In genomic region chr9:69994547-69994946, GRCm38 (mm10) we compare ENCODE assay signal across 25 mouse cellular contexts. TPM values are rescaled to one million over a fixed set of nuclear protein-coding genes. Genes with fewer than 3 reads are reported as not detected.
DNase-seq lines count a peak whose midpoint lies in the region; ATAC-seq and TF ChIP-seq lines count a peak whose summit lies in the region.
"Had no signal": no experiment of that assay in that cellular context is flagged by ENCODE, and none has a peak within 500 bp of the region (broad histone marks: within the 10 kb centered on the region; RNA-seq: fewer than 3 reads in every experiment).

No protein-coding gene starts in this region.

- TF ChIP-seq CTCF in liver, adult 2 months (IDR thresholded peaks at IDR 0.05; ENCODE audit: low read depth, low read length): no peak

- peaks cover 21% of the 10 kb centered on the region; the same call in 1 of the 2 replicates for H3K79me2 ChIP-seq in liver, adult 2 months (ENCODE audit: control insufficient read depth, insufficient read depth, low read length)
- H3K79me2 ChIP-seq in myocyte (ENCODE audit: control insufficient read depth, insufficient read depth): peaks cover 66% of the 10 kb centered on the region

- peaks cover 16% of the 10 kb centered on the region for H3K4me1 ChIP-seq in heart, embryonic 11.5 days (ENCODE audit: control insufficient read depth, insufficient read depth, low read length)
- peaks cover 38% of the 10 kb centered on the region for H3K4me1 ChIP-seq in liver, adult 2 months (ENCODE audit: control insufficient read depth, insufficient read depth, low read length)
- peaks cover 47% of the 10 kb centered on the region for H3K4me1 ChIP-seq in liver, embryonic 12.5 days

- ATAC-seq in frontal cortex, adult (ENCODE audit: low TSS enrichment): peak; percentile 23; the same call in 1 of the 2 replicates
- ATAC-seq in heart, embryonic 11.5 days (replicated peaks; ENCODE audit: insufficient number of reproducible peaks, low FRiP score, low TSS enrichment): no peak
- ATAC-seq in liver, embryonic 12.5 days: no peak
- ATAC-seq: forebrain, embryonic 13.5 days; forebrain, embryonic 15.5 days had no signal

- no peak for DNase-seq in frontal cortex, postnatal 25 days (ENCODE audit: low spot score in 2 of 2)
- DNase-seq in heart, adult 11 months: peak; percentile 81
- DNase-seq in liver, adult 2 months (ENCODE audit: extremely low read depth, low read depth, low spot score): no peak
- no peak for DNase-seq in natural killer cell, adult 2 months (ENCODE audit: low spot score in 2 of 2)
- DNase-seq: adrenal gland, adult 2 months; adrenal gland, postnatal 10 days; adrenal gland, postnatal 25 days; B cell, adult 2 months; cerebellum, adult 11-12 months; cerebellum, adult 2 months; cerebellum, adult 9-10 months; cerebellum, postnatal 10 days; cerebellum, postnatal 25 days had no signal

- peaks cover 22% of the 10 kb centered on the region for H3K36me3 ChIP-seq in heart, embryonic 11.5 days (ENCODE audit: control insufficient read depth, insufficient read depth, low read length)
- H3K36me3 ChIP-seq in liver, adult 2 months (ENCODE audit: control insufficient read depth, insufficient read depth, low read length): peaks cover 32% of the 10 kb centered on the region
- peaks cover 54% of the 10 kb centered on the region for H3K36me3 ChIP-seq in liver, embryonic 12.5 days
- H3K36me3 ChIP-seq in myocyte (ENCODE audit: control insufficient read depth, insufficient read depth): peaks cover 38% of the 10 kb centered on the region

- no peak overlapping the region for H3K9ac ChIP-seq in heart, embryonic 11.5 days (ENCODE audit: low read depth, low read length)
- H3K9ac ChIP-seq in liver, adult 2 months (ENCODE audit: low read depth, low read length): no peak overlapping the region
- no peak overlapping the region for H3K9ac ChIP-seq in liver, embryonic 12.5 days
- H3K9ac ChIP-seq: embryonic facial prominence, embryonic 12.5 days; forebrain, embryonic 13.5 days; forebrain, embryonic 15.5 days had no signal

- no peak overlapping the region for H3K4me3 ChIP-seq in heart, embryonic 11.5 days (ENCODE audit: low read depth, low read length)
- H3K4me3 ChIP-seq in liver, adult 2 months (ENCODE audit: insufficient read depth, low read depth, low read length): no peak overlapping the region
- H3K4me3 ChIP-seq in liver, embryonic 12.5 days: no peak overlapping the region
- no peak overlapping the region for H3K4me3 ChIP-seq in myocyte
- H3K4me3 ChIP-seq: embryonic facial prominence, embryonic 10.5 days; embryonic facial prominence, embryonic 12.5 days; forebrain, embryonic 13.5 days; forebrain, embryonic 15.5 days had no signal

- no peak overlapping the region for H3K4me2 ChIP-seq in heart, embryonic 11.5 days
- no peak overlapping the region for H3K4me2 ChIP-seq in liver, embryonic 12.5 days
- H3K4me2 ChIP-seq in myocyte (ENCODE audit: low read depth): peak overlapping the region; percentile 79
- H3K4me2 ChIP-seq: embryonic facial prominence, embryonic 12.5 days; forebrain, embryonic 13.5 days; forebrain, embryonic 15.5 days had no signal

- no peak overlapping the region for H3K27ac ChIP-seq in heart, embryonic 11.5 days (ENCODE audit: low read depth, low read length)
- peak overlapping the region; percentile 60 for H3K27ac ChIP-seq in liver, adult 2 months (replicated peaks; ENCODE audit: insufficient read depth, low read depth, low read length)
- no peak overlapping the region for H3K27ac ChIP-seq in liver, embryonic 12.5 days
- H3K27ac ChIP-seq: embryonic facial prominence, embryonic 10.5 days; embryonic facial prominence, embryonic 12.5 days; forebrain, embryonic 13.5 days; forebrain, embryonic 15.5 days had no signal

- 87% methylated on average over 5 of the region's 5 CpGs for WGBS in heart, embryonic 11.5 days (ENCODE audit: insufficient replicate concordance)
- WGBS in liver, adult 2 months: 83% methylated on average over 5 of the region's 5 CpGs
- 85% methylated on average over 5 of the region's 5 CpGs for WGBS in liver, embryonic 12.5 days (ENCODE audit: insufficient replicate concordance)

- no peak overlapping the region for H3ac ChIP-seq in myocyte (ENCODE audit: control insufficient read depth, insufficient read length)

- H3K27me3 ChIP-seq in heart, embryonic 11.5 days (ENCODE audit: control insufficient read depth, insufficient read depth, low read length): no peaks in the 10 kb centered on the region
- H3K27me3 ChIP-seq in liver, adult 2 months (ENCODE audit: control insufficient read depth, insufficient read depth, low read length): no peaks in the 10 kb centered on the region
- no peaks in the 10 kb centered on the region for H3K27me3 ChIP-seq in liver, embryonic 12.5 days (replicated peaks)
- no peaks in the 10 kb centered on the region for H3K27me3 ChIP-seq in myocyte (ENCODE audit: control insufficient read depth, insufficient read depth, insufficient read length)
- H3K27me3 ChIP-seq: embryonic facial prominence, embryonic 12.5 days; forebrain, embryonic 13.5 days; forebrain, embryonic 15.5 days had no signal

- no peaks in the 10 kb centered on the region for H3K9me3 ChIP-seq in heart, embryonic 11.5 days (replicated peaks; ENCODE audit: control insufficient read depth, low read length)
- H3K9me3 ChIP-seq in liver, embryonic 12.5 days (replicated peaks): no peaks in the 10 kb centered on the region
- H3K9me3 ChIP-seq: embryonic facial prominence, embryonic 10.5 days; embryonic facial prominence, embryonic 12.5 days; forebrain, embryonic 13.5 days; forebrain, embryonic 15.5 days had no signal

- no peak for TF ChIP-seq POLR2A in liver, adult 2 months (IDR thresholded peaks at IDR 0.05; ENCODE audit: extremely low read depth, insufficient read depth, low read length)
- TF ChIP-seq POLR2A in myocyte (IDR thresholded peaks at IDR 0.05; ENCODE audit: insufficient read length, low read depth): no peak

TF ChIP-seq in myocyte, 11 proteins besides CTCF, POLR2A, EP300 and RAD21:
- TF ChIP-seq SRF (IDR thresholded peaks at IDR 0.05; ENCODE audit: control insufficient read depth, insufficient read length, low read depth) (no peak), TCF12 (IDR thresholded peaks at IDR 0.05; ENCODE audit: insufficient read depth, poor library complexity, severe bottlenecking) (peak; percentile 25), MYOD1 (IDR thresholded peaks at IDR 0.05; ENCODE audit: control insufficient read depth in 1 of 3, insufficient read length in 2 of 3, low read depth in 2 of 3) (peak; percentile 63 to 94 (median 80))

RNA-seq across cellular contexts. Expression of gene Bnip2, which starts 5.3 kb away (rescaled TPM):
- 124 and 133 TPM in 2 replicates for polyA plus RNA-seq in heart, embryonic 11.5 days (2014; fragmentation: Nextera tagmentation; extraction: Ambion mirVana)
- total RNA-seq in liver, adult 2 months (2014; rRNA removed): 69.9 and 74.3 TPM in 2 replicates
- 12.8 and 13.6 TPM in 2 replicates for polyA plus RNA-seq in liver, adult 2 months (2012; rRNA removed)
- polyA plus RNA-seq in liver, embryonic 12.5 days (2016; fragmentation: Nextera tagmentation; extraction: Ambion mirVana): 60.1 and 61.4 TPM in 2 replicates
- 96.8 TPM for polyA plus RNA-seq in myocyte (2012; fragmentation: generic; extraction: Trizol)

RNA-seq across cellular contexts. Expression of gene Gtf2a2, which starts 17.8 kb away (rescaled TPM):
- 160 and 172 TPM in 2 replicates for polyA plus RNA-seq in heart, embryonic 11.5 days (2014; fragmentation: Nextera tagmentation; extraction: Ambion mirVana)
- 56.2 and 59.4 TPM in 2 replicates for total RNA-seq in liver, adult 2 months (2014; rRNA removed)
- 11.9 and 13.4 TPM in 2 replicates for polyA plus RNA-seq in liver, adult 2 months (2012; rRNA removed)
- 170 and 171 TPM in 2 replicates for polyA plus RNA-seq in liver, embryonic 12.5 days (2016; fragmentation: Nextera tagmentation; extraction: Ambion mirVana)
- 71.1 TPM for polyA plus RNA-seq in myocyte (2012; fragmentation: generic; extraction: Trizol)

RNA-seq across cellular contexts. Expression of gene Gcnt3, which starts 43.3 kb away (rescaled TPM):
- polyA plus RNA-seq in heart, embryonic 11.5 days (2014; fragmentation: Nextera tagmentation; extraction: Ambion mirVana): not detected in 2 replicates
- total RNA-seq in liver, adult 2 months (2014; rRNA removed): 0.07 and 0.09 TPM in 2 replicates
- polyA plus RNA-seq in liver, adult 2 months (2012; rRNA removed): 0.02 TPM in 1 of 2 replicates, not detected in the other
- polyA plus RNA-seq in liver, embryonic 12.5 days (2016; fragmentation: Nextera tagmentation; extraction: Ambion mirVana): not detected in 2 replicates
- polyA plus RNA-seq in myocyte (2012; fragmentation: generic; extraction: Trizol): 0.05 TPM
- total RNA-seq: adrenal gland, postnatal 10 days; adrenal gland, postnatal 25 days; adrenal gland, postnatal 4 days; MEL had no signal
- polyA plus RNA-seq: adrenal gland, adult 2 months; cerebellum, adult 2 months; cortical plate, adult 2 months; embryonic facial prominence, embryonic 10.5 days; embryonic facial prominence, embryonic 12.5 days; forebrain, embryonic 11.5 days; forebrain, embryonic 13.5 days; forebrain, embryonic 15.5 days had no signal
